Mouse (Mus musculus): ENCODE measurements at regions not wholly inside any gene's neighbourhood (a gene's known extent, or its start where the extent isn't known, plus 50 kb on each side); places are given as distances from the start of the nearest gene placed in this dataset.

- no peak for DNase-seq (ENCODE audit: low spot score)
Observed at GRCm38 (mm10) chr13:97559611-97560385, 200.6 kb downstream of the Gm10260 start.

DNA sequence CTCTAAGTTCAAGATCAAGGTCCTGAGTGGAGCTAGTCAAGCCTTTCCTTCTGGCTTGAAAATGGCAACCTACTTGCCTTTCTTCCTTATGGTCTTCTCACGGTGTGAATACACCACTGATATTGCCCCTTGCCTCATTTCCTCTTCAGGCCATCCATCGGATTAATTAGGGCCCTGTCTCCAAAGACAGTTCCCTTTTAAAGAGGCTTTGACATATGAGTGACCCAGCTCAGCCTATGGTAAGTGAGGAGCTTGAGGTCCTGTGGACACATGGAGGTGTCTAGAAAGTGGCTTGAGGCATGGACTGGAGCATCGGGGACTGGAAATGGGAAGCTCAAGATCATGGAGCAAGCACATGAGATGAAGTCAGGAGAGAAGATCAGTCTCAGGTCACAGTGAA, 201.5 kb downstream of the Gm10260 start:
- no peak for DNase-seq (ENCODE audit: low spot score)

DNA sequence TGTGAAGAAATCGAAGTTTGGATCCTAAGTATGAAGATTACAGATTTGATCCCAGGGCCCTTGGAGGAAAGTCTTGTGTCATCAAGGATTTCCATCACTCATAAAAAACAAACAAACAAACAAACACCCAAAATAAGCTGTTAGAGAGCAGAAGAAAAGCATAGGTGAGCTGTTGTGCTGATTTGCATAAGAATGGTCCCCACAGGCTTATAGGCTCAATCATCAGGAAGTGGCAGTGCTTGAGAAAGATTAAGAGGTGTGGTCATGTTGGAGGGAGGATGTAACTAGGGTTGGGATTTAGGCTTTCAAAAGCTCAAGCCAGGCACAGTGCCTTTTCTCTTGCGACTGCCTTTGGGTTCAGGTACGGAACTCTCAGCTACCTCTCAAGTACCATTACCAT, 205.1 kb downstream of the Gm10260 start:
- no peak for DNase-seq (ENCODE audit: low spot score)

GRCm38 (mm10) chr13:97554601-97555000, 205.8 kb downstream of the Gm10260 start:
- no peak for DNase-seq (ENCODE audit: low spot score)

DNA sequence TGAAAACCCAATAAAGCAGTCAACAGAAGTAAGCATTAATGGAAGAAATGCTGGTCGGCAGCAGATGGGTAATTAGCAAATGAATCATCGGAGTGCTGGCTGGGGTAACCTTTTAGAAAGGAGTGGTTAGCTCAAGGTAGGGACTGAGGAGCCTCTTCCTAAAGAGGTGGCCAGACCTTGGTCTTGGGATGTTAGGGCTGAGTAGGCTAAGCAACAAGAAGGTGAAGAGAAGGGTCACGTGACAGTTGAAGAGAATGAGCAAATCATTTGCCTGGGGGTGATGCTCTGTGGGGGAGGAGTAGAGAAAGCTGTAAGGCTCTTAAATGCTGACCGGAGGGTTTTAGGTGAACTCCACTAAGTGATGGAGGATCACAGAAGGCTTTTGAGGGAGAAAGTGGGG, 208.2 kb downstream of the Gm10260 start:
- DNase-seq (ENCODE audit: low spot score): no peak

DNA sequence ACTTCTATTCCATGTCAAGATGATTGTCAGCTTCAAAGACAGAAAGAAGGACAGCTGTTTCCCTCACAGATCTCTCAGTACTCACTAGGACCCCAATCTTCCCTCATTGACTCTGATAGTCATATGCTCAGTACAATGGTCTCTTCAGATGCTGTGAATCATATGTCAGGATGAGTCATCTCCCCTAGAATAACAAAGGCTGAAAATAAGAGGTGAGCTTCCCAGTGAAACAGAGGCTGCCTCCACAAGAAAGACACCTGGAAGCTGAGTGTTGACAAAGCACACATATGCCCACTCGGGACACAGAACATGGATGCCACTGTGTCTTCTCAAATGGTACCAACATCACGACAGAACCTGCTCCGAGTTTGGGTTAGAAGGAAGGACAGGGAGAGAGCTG, 209.6 kb downstream of the Gm10260 start:
- no peak for DNase-seq (ENCODE audit: low spot score)

DNA sequence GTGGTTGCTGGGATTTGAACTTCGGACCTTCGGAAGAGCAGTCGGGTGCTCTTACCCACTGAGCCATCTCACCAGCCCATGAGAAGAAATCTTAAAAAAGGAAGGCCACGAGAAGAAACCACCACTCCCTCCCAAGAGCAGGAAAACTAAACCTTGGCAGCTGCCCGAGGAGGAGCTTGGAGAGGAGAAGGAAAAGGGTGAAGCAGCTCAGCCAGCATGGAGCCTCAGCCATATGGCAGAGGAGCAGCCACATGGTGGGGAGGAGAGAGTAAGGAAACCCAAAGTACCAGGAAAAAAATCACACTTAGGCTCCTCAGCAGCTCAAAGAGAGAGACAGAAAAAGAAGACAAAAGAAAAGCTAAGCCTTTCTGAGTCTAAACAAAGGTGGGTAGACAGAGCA, 210.3 kb downstream of the Gm10260 start:
- DNase-seq (ENCODE audit: low spot score): no peak

DNA sequence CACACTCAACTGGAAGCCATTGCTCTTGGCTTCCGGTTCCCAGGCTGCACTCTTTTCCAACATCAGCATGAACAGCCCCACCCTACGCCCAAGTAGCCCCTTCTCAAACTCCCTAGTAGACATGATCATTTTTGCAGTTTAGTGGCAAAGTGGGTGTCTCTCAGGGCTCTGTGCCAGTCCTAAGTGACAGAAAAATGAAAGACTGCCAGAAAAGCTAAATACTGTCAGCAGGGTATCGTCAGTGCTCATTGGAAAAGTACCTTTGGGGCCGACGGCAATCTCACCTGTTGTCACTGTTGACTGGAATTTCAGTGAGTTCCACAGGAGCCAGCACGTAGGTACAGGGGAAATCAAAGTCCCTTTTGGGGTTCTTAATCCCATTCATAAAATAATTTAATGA, 211.0 kb downstream of the Gm10260 start:
- DNase-seq (ENCODE audit: low spot score): no peak

GRCm38 (mm10) chr13:97548527-97548977, 211.9 kb downstream of the Gm10260 start:
- peak; percentile 59 for DNase-seq (ENCODE audit: low spot score)

- DNase-seq (ENCODE audit: low spot score): no peak
Observed at GRCm38 (mm10) chr13:97546936-97547335, 213.5 kb downstream of the Gm10260 start.

DNA sequence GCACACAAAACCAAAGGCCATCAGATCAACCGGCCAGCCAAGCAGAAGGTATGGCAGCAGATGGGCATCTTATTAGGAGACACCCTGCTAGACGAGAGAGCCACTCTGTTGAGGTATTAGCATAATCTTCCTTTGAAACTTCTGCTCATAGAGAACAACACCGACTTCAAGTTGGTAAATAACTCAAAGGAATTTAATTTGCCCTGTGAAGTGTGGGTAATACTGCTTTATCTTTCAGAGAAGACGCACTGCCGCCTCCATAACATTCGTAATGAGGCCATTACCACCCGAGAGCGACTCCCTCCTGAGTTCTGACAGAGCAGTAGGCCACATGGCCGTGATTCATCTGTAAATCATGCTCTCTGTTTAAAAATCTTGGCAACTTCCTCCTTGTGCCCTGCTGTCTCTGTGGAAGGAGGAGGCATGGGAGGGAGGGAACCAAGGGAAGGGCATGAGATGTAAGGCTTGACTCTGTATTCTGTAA, 214.4 kb downstream of the Gm10260 start:
- peak; percentile 17 for DNase-seq (ENCODE audit: low spot score)

DNA sequence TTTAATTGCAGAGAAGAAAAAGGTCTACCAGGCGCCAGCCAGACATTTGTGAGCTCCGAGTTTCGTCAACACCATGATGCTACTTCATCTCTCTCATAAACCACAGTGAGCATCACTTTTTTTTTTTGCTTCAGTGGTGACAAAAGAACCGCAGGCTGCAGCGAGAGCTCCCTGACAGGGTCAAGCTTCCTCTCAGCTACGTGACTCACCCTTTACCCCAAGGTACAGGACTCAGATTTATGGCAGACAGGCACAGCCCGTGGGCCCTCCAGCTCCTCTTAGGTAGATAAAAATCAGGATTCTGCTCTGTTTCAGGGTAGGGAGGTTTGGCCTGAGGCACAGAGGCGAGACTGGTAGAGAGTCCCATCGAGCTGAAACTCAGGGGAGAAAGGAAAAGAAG, 220.7 kb downstream of the Gm10260 start:
- DNase-seq (ENCODE audit: low spot score): no peak

DNA sequence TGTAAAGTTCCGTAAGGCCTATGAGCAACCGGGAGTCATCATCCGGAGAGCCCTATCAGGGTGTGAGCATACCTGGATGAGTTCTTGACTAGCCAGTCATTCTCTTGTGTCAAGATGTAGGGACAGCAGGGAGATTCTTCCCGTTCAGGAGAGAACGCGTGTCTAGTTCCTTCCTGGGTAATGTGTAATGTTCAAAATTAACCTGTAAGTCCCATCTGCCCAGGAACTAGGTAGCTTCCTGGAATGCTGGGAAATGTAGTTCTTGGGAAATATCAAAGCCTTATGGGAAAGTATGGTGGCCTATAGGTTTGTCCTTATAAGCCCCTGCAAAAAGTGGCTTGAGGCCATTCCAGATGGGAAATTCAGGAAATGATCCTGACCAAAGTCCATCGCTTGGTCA, 222.0 kb downstream of the Gm10260 start:
- DNase-seq (ENCODE audit: low spot score): no peak

GRCm38 (mm10) chr13:97537686-97538085, 222.7 kb downstream of the Gm10260 start:
- no peak for DNase-seq (ENCODE audit: low spot score)

DNA sequence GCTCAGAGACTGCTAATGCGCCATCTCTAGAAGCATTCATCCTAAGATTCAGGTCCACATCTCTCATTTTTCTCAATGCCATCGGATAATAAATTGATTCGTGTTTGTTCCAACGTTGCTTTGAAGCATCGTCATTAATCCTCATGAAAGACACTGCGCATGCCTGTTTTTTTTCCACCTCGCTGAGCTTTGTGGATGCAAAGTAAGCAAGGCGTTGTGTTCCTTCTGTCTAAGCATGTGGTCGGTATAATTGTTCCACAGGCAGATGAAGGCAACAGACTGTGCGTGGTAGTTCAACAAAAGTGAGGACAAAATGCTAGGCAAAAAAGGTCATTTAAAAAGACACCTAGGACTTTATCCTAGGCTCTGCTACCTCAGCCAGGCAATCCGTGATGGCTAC, 223.2 kb downstream of the Gm10260 start:
- no peak for DNase-seq (ENCODE audit: low spot score)

- DNase-seq (ENCODE audit: low spot score): no peak
Observed at GRCm38 (mm10) chr13:97533896-97534666, 226.4 kb downstream of the Gm10260 start.

DNA sequence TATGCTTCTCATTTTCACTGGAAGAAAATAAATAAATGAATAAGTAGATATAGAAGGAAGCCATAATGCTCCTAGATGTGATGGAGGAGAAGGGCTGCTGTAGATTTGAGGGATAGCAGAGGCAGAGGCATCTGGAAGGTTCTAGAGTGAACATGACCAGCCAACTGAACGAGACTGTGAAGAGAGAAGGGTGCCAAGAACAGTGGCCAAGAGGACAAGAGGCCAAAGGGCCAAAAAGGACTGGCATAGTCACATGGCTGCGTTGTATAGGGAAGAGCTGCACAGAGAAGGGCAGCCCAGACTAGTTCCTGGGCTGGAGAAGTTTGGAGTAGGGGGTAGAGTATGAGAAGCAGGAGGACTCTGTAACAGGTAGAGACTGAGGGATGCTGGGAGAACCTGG, 229.3 kb downstream of the Gm10260 start:
- no peak for DNase-seq (ENCODE audit: low spot score)

DNA sequence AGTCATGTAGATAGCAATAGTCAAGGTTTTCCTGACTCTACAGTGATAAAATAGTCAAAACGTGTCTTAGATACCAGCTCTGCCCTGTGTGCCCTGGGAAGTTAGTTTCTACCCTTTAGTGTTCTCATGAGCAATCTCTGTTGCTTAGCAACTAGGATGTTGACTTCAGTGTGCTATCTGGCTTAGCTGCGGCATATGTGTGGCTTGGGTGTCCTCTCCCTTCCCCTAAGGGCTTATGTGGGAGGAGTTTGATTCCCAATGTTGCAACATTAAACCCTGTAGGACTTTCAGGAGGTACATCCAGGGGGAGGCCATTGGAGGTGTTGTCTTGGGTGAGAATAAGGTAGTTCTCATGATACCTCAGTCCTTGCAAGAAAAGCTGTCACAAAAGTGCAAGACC, 229.9 kb downstream of the Gm10260 start:
- no peak for DNase-seq (ENCODE audit: low spot score)

- DNase-seq (ENCODE audit: low spot score): no peak
Observed at GRCm38 (mm10) chr13:97527958-97528357, 232.5 kb downstream of the Gm10260 start.

GRCm38 (mm10) chr13:97524847-97525434, 235.5 kb downstream of the Gm10260 start:
- no peak for DNase-seq (ENCODE audit: low spot score)

GRCm38 (mm10) chr13:97523523-97524412, 236.7 kb downstream of the Gm10260 start:
- DNase-seq (ENCODE audit: low spot score): no peak

DNA sequence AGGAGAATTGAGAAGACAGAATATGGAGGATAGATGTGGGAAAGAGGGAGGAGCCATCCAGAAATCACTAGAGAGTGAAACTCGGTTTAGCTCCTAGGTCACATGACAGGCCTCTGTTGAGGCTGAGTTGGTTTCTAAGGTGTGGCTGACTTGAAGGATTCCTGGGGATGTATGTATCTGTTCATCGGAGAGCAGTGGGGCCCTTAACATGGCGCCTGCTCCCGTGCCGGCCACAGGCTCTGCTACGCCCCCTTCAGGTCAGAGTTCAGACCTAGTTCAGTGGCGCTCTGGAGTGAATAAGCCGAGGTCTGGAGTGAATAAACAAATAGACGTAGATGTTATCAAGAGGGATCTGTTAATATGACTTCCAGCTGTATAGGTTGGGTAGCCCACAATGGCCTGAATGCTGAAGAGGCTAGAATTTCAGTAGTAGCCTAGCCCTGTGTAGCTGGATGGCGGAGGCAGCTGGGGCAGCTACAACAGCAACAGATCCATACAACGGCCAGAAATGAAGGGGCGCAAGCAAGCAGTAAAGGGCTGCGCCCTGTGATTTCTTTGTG, 239.4 kb downstream of the Gm10260 start:
- DNase-seq (ENCODE audit: low spot score): no peak
